Mouse (Mus musculus) liver, adult 2 months (tissue): ENCODE results near the gene Gtf3c2. TPM values are rescaled to one million over a fixed set of nuclear protein-coding genes. Genes with fewer than 3 reads are reported as not detected.
"Not testable (repeated sequence)": the region's sequence is repeated elsewhere in the genome, so short reads cannot be mapped to it uniquely, and the experiment has no call there.

Source experiments
- DNase-seq: peaks from one replicate; pipeline ENCODE4 v3.0.0-alpha.2; 2011; ENCODE audit warnings: low read depth, low spot score; ENCODE audit errors: extremely low read depth
- H3K27ac ChIP-seq: fragments of 200-500 bp; replicated peaks from 2 replicates; pipeline ENCODE4 v1.5.1; 2012; ENCODE audit warnings: low read depth, mild to moderate bottlenecking, control low read depth, inconsistent platforms, low read length; ENCODE audit not compliant: insufficient read depth
- H3K27me3 ChIP-seq: fragments of 200-500 bp; 2 replicates; pipeline ENCODE4 v1.6.1; 2012; ENCODE audit warnings: mild to moderate bottlenecking, moderate library complexity, low read length, inconsistent platforms; ENCODE audit not compliant: control insufficient read depth, insufficient read depth
- H3K36me3 ChIP-seq: fragments of 200-500 bp; 2 replicates; pipeline ENCODE4 v1.6.1; 2012; ENCODE audit warnings: low read length, inconsistent platforms; ENCODE audit not compliant: control insufficient read depth, insufficient read depth
- H3K4me1 ChIP-seq: fragments of 200-500 bp; 2 replicates; pipeline ENCODE4 v1.6.1; 2011; ENCODE audit warnings: low read length; ENCODE audit not compliant: control insufficient read depth, insufficient read depth
- H3K4me3 ChIP-seq: fragments of 200-500 bp; 2 replicates; pipeline ENCODE4 v1.5.1; 2011; ENCODE audit warnings: low read depth, mild to moderate bottlenecking, control low read depth, low read length, moderate library complexity; ENCODE audit not compliant: insufficient read depth
- H3K79me2 ChIP-seq: fragments of 200-500 bp; 2 replicates; pipeline ENCODE4 v1.6.1; 2012; ENCODE audit warnings: inconsistent platforms, mild to moderate bottlenecking, low read length, moderate library complexity; ENCODE audit not compliant: control insufficient read depth, insufficient read depth
- H3K9ac ChIP-seq: fragments of 200-500 bp; 2 replicates; pipeline ENCODE4 v1.6.1; 2012; ENCODE audit warnings: low read depth, mild to moderate bottlenecking, control low read depth, inconsistent platforms, low read length
- CTCF ChIP-seq: fragments of 200-500 bp; IDR thresholded peaks from 2 replicates; pipeline ENCODE4 v1.5.1; 2011; ENCODE audit warnings: low read depth, low read length, control low read depth
- POLR2A ChIP-seq: fragments of 200-500 bp; IDR thresholded peaks from 2 replicates; pipeline ENCODE4 v1.6.1; 2011; ENCODE audit warnings: low read length, control low read depth; ENCODE audit not compliant: insufficient read depth; ENCODE audit errors: extremely low read depth
- WGBS: fragments of 180-500 bp; shearing (Covaris S2); methylation state at CpG from one replicate; pipeline ENCODE4 v1.1.7; 2018; 5-methylcytosine and 5-hydroxymethylcytosine counted together
- polyA plus RNA-seq: library from polyadenylated mRNA; depleted of rRNA; stranded (reverse); fragments of >200 nt; gene quantifications from 2 replicates; pipeline ENCODE4 v1.2.3, GENCODE M21; 2012
- total RNA-seq: library from RNA; depleted of rRNA; stranded (reverse); fragments of >200 nt; gene quantifications from 2 replicates; pipeline ENCODE4 v1.2.3, GENCODE M21; 2014

Gene Gtf3c2
- total and polyA plus RNA-seq, 2 experiments = 10.9 to 33.0 TPM

- under 1% methylated on average over 40 of the region's 40 CpGs for WGBS
- H3K27ac ChIP-seq = peak overlapping the region; percentile 64
- no peak for DNase-seq
- H3K4me3 ChIP-seq = peak overlapping the region; percentile 76
- peak overlapping the region; percentile 89 for H3K9ac ChIP-seq
- H3K36me3 ChIP-seq = no peaks in the 10 kb centered on the region
- TF ChIP-seq CTCF (no peak), POLR2A (0 out of 2 replicates have a peak, but pooled peaks have one; percentile 4)
- peaks cover 10% of the 10 kb centered on the region for H3K4me1 ChIP-seq
- no peaks in the 10 kb centered on the region for H3K27me3 ChIP-seq
- peaks cover 10% of the 10 kb centered on the region; the same call in 1 of the 2 replicates for H3K79me2 ChIP-seq
These were observed 40.0 kb upstream of the Gtf3c2 start for GRCm38 (mm10) chr5:31219911-31220447.

- H3K27me3 ChIP-seq = no peaks in the 10 kb centered on the region
- H3K9ac ChIP-seq = peak overlapping the region; percentile 89
- no peak for DNase-seq
- no peak for TF ChIP-seq POLR2A
- H3K4me3 ChIP-seq = peak overlapping the region; percentile 76
- WGBS = under 1% methylated on average over 11 of the region's 11 CpGs
- peaks cover 10% of the 10 kb centered on the region for H3K4me1 ChIP-seq
- H3K79me2 ChIP-seq = peaks cover 14% of the 10 kb centered on the region; the same call in 1 of the 2 replicates
- no peaks in the 10 kb centered on the region for H3K36me3 ChIP-seq
- peak overlapping the region; percentile 64; the same call in 1 of the 2 replicates for H3K27ac ChIP-seq
These were observed 39.5 kb upstream of the Gtf3c2 start for GRCm38 (mm10) chr5:31219474-31219873.

GRCm38 (mm10) chr5:31219070-31219469, 39.1 kb upstream of the Gtf3c2 start:
- Histone ChIP-seq H3K36me3 (no peaks in the 10 kb centered on the region), H3K4me1 (peaks cover 10% of the 10 kb centered on the region), H3K9ac (no peak overlapping the region), H3K27ac (no peak overlapping the region), H3K79me2 (peaks cover 14% of the 10 kb centered on the region; the same call in 1 of the 2 replicates), H3K27me3 (no peaks in the 10 kb centered on the region), H3K4me3 (no peak overlapping the region)
- TF ChIP-seq POLR2A = no peak
- TF ChIP-seq CTCF = no peak
- peak; percentile 35 for DNase-seq
- WGBS = 0% methylated on average over 2 of the region's 2 CpGs

GRCm38 (mm10) chr5:31218294-31218693, 38.4 kb upstream of the Gtf3c2 start:
- H3K27me3 ChIP-seq = no peaks in the 10 kb centered on the region
- no peaks in the 10 kb centered on the region for H3K36me3 ChIP-seq
- H3K4me1 ChIP-seq = peaks cover 10% of the 10 kb centered on the region
- 42% methylated on average over 7 of the region's 7 CpGs for WGBS
- H3K79me2 ChIP-seq = peaks cover 14% of the 10 kb centered on the region; the same call in 1 of the 2 replicates
- DNase-seq = no peak
- H3K27ac ChIP-seq = no peak overlapping the region
- no peak overlapping the region for H3K9ac ChIP-seq
- H3K4me3 ChIP-seq = no peak overlapping the region
- no peak for TF ChIP-seq POLR2A
- TF ChIP-seq CTCF = no peak

- not testable (repeated sequence) for H3K27ac ChIP-seq, H3K4me1 ChIP-seq
- WGBS = 79% methylated on average over 6 of the region's 6 CpGs
These were observed 36.6 kb upstream of the Gtf3c2 start for GRCm38 (mm10) chr5:31216554-31216953.

GRCm38 (mm10) chr5:31204421-31204820, 24.5 kb upstream of the Gtf3c2 start:
- WGBS = 94% methylated on average over 6 of the region's 6 CpGs
- no peak for DNase-seq
- H3K36me3 ChIP-seq = peaks cover 35% of the 10 kb centered on the region
- H3K27ac ChIP-seq = no peak overlapping the region
- peaks cover 11% of the 10 kb centered on the region for H3K79me2 ChIP-seq
- peaks cover 4% of the 10 kb centered on the region for H3K4me1 ChIP-seq
- H3K4me3 ChIP-seq = no peak overlapping the region
- H3K27me3 ChIP-seq = no peaks in the 10 kb centered on the region
- no peak overlapping the region for H3K9ac ChIP-seq
- no peak for TF ChIP-seq POLR2A

More at GRCm38 (mm10) chr5:31216554-31216953, 36.6 kb upstream of the Gtf3c2 start:
- not testable (repeated sequence) for H3K9ac ChIP-seq, H3K4me3 ChIP-seq, DNase-seq, H3K27me3 ChIP-seq, H3K36me3 ChIP-seq
- peaks cover 20% of the 10 kb centered on the region; the same call in 1 of the 2 replicates for H3K79me2 ChIP-seq
